Mouse (Mus musculus) heart, embryonic 14.5 days (tissue): ENCODE results near the gene Cyren. TPM values are rescaled to one million over a fixed set of nuclear protein-coding genes. Genes with fewer than 3 reads are reported as not detected.

Experiments used
- ATAC-seq: fragments of 200-750 bp; cut with Nextera tagmentation; 2 replicates; pipeline ENCODE4 v1.8.0; 2017; ENCODE audit warnings: low read depth, moderate TSS enrichment; ENCODE audit not compliant: insufficient number of reproducible peaks, insufficient read depth, low FRiP score
- H3K27ac ChIP-seq, 2 experiments: fragments of 200-500 bp in 1 of 2; fragments of 300-500 bp in 1 of 2; sonication (generic) in 1 of 2; replicated peaks in 1 of 2; 2 replicates each; pipeline ENCODE4 v1.5.1; 2012 to 2014; ENCODE audit warnings: low read depth in 2 of 2, low read length in 2 of 2, control low read depth in 1 of 2, mild to moderate bottlenecking in 1 of 2, mixed read lengths in 1 of 2; ENCODE audit not compliant: control insufficient read depth in 1 of 2, insufficient read depth in 1 of 2
- H3K27me3 ChIP-seq: fragments of 300-500 bp; sonication (generic); 2 replicates; pipeline ENCODE4 v1.6.1; 2014; ENCODE audit warnings: mild to moderate bottlenecking, low read length, control low read depth; ENCODE audit not compliant: control insufficient read depth, insufficient read depth
- H3K36me3 ChIP-seq: fragments of 300-500 bp; sonication (generic); 2 replicates; pipeline ENCODE4 v1.6.1; 2014; ENCODE audit warnings: mild to moderate bottlenecking, control low read depth, low read length, mixed read lengths; ENCODE audit not compliant: control insufficient read depth, insufficient read depth
- H3K4me1 ChIP-seq, 2 experiments: fragments of 200-500 bp in 1 of 2; fragments of 300-500 bp in 1 of 2; sonication (generic) in 1 of 2; 2 replicates each; pipeline ENCODE4 v1.6.1; 2012 to 2014; ENCODE audit warnings: low read length in 2 of 2, control low read depth in 1 of 2, mixed read lengths in 1 of 2; ENCODE audit not compliant: control insufficient read depth in 2 of 2, insufficient read depth in 2 of 2
- H3K4me2 ChIP-seq: fragments of 300-500 bp; sonication (generic); 2 replicates; pipeline ENCODE4 v1.6.1; 2014; ENCODE audit warnings: mild to moderate bottlenecking, low read length
- H3K4me3 ChIP-seq, 2 experiments: fragments of 200-500 bp in 1 of 2; fragments of 300-500 bp in 1 of 2; sonication (generic) in 1 of 2; 2 replicates each; pipeline ENCODE4 v1.5.1; 2012 to 2014; ENCODE audit warnings: low read length in 2 of 2, mild to moderate bottlenecking in 2 of 2, control low read depth in 1 of 2, low read depth in 1 of 2, moderate library complexity in 1 of 2; ENCODE audit not compliant: control insufficient read depth in 1 of 2, insufficient read depth in 1 of 2
- H3K9ac ChIP-seq: fragments of 300-500 bp; sonication (generic); 2 replicates; pipeline ENCODE4 v1.6.1; 2014; ENCODE audit warnings: mild to moderate bottlenecking, low read length
- H3K9me3 ChIP-seq: fragments of 300-500 bp; sonication (generic); 2 replicates; pipeline ENCODE4 v1.6.1; 2016; ENCODE audit warnings: low read length, control low read depth; ENCODE audit not compliant: control insufficient read depth
- WGBS: fragments of 180-500 bp; shearing (Covaris S2); extraction: QIAGEN DNeasy Blood & Tissue Kit; methylation state at CpG from one replicate; pipeline ENCODE4 v1.1.7; 2014; 5-methylcytosine and 5-hydroxymethylcytosine counted together
- polyA plus RNA-seq: library from polyadenylated mRNA; unstranded; fragments of >200 nt; fragmentation: Nextera tagmentation; extraction: Ambion mirVana; gene quantifications from 2 replicates; pipeline ENCODE4 v1.2.1, GENCODE M21; 2014

Gene Cyren
- polyA plus RNA-seq, 1 experiment from 2014 or later, result 5.8 TPM

- peaks cover 31 to 35% of the 10 kb centered on the region in 2 experiments for H3K4me1 ChIP-seq
- H3K4me2 ChIP-seq, result no peak overlapping the region
- H3K36me3 ChIP-seq, result no peaks in the 10 kb centered on the region
- peak; percentile 68 for ATAC-seq
- WGBS, result 47% methylated on average over 7 of the region's 7 CpGs
- no peak overlapping the region for H3K9ac ChIP-seq
- peak overlapping the region; percentile 59 to 60 for H3K27ac ChIP-seq
- no peak overlapping the region for H3K4me3 ChIP-seq
- H3K27me3 ChIP-seq, result no peaks in the 10 kb centered on the region
- H3K9me3 ChIP-seq, result no peaks in the 10 kb centered on the region
Observed at GRCm38 (mm10) chr6:34865711-34866593, 11.9 kb downstream of the Cyren start.

GRCm38 (mm10) chr6:34865213-34865612, 12.6 kb downstream of the Cyren start:
- Histone ChIP-seq H3K4me2 (no peak overlapping the region), H3K27me3 (no peaks in the 10 kb centered on the region), H3K4me3 (no peak overlapping the region), H3K4me1 (peaks cover 31 to 32% of the 10 kb centered on the region in 2 experiments), H3K27ac (peak overlapping the region; percentile 52 to 59), H3K9me3 (no peaks in the 10 kb centered on the region), H3K36me3 (no peaks in the 10 kb centered on the region), H3K9ac (no peak overlapping the region)
- 49% methylated on average over 5 of the region's 5 CpGs for WGBS
- ATAC-seq, result no peak

GRCm38 (mm10) chr6:34863786-34864514, 13.9 kb downstream of the Cyren start:
- Histone ChIP-seq H3K9me3 (no peaks in the 10 kb centered on the region), H3K4me2 (peak overlapping the region; percentile 61; the same call in 1 of the 2 replicates), H3K9ac (peak overlapping the region; percentile 56; the same call in 1 of the 2 replicates), H3K27ac (0 out of 4 replicates have a peak overlapping the region, but pooled peaks of 1 of the 2 experiments have one; percentile 5), H3K4me1 (peaks cover 19 to 22% of the 10 kb centered on the region in 2 experiments), H3K36me3 (no peaks in the 10 kb centered on the region), H3K27me3 (no peaks in the 10 kb centered on the region), H3K4me3 (no peak overlapping the region)
- no peak for ATAC-seq
- WGBS, result 42% methylated on average over 9 of the region's 9 CpGs

GRCm38 (mm10) chr6:34862791-34863403, 15.0 kb downstream of the Cyren start, which contains the start of gene Tmem140:
TSS of gene Tmem140 (plus strand) at chr6:34863146.
- H3K4me3 ChIP-seq, result peak within 1 kb of the TSS in 1 of 2 experiments; percentile 25; a peak in 3 of 4 replicates
- no peaks in the 10 kb centered on the region for H3K9me3 ChIP-seq
- peaks cover 16 to 19% of the 10 kb centered on the region in 2 experiments for H3K4me1 ChIP-seq
- no peaks in the 10 kb centered on the region for H3K27me3 ChIP-seq
- ATAC-seq, result no peak
- H3K36me3 ChIP-seq, result no peaks in the 10 kb centered on the region
- peak within 1 kb of the TSS in 1 of 2 experiments; percentile 5; a peak in 1 of 4 replicates for H3K27ac ChIP-seq
- peak within 1 kb of the TSS; percentile 56 for H3K9ac ChIP-seq
- WGBS, result 30% methylated on average over 11 of the region's 11 CpGs
- peak within 1 kb of the TSS; percentile 61 for H3K4me2 ChIP-seq

- Histone ChIP-seq H3K9ac (no peak overlapping the region), H3K27ac (no peak overlapping the region; a peak in 1 of 4 replicates), H3K36me3 (no peaks in the 10 kb centered on the region), H3K4me2 (peak overlapping the region; percentile 61), H3K9me3 (no peaks in the 10 kb centered on the region), H3K4me1 (peaks cover 16 to 19% of the 10 kb centered on the region in 2 experiments), H3K27me3 (no peaks in the 10 kb centered on the region), H3K4me3 (no peak overlapping the region)
- WGBS, result 88% methylated on average over 6 of the region's 6 CpGs
- no peak for ATAC-seq
Observed at GRCm38 (mm10) chr6:34862381-34862780, 15.5 kb downstream of the Cyren start.

GRCm38 (mm10) chr6:34861546-34862053, 16.3 kb downstream of the Cyren start:
- WGBS, result 78% methylated on average over 11 of the region's 11 CpGs
- H3K27me3 ChIP-seq, result no peaks in the 10 kb centered on the region

GRCm38 (mm10) chr6:34832352-34832751, 45.5 kb downstream of the Cyren start:
- Histone ChIP-seq H3K36me3 (no peaks in the 10 kb centered on the region), H3K27me3 (no peaks in the 10 kb centered on the region), H3K9me3 (no peaks in the 10 kb centered on the region), H3K9ac (no peak overlapping the region), H3K27ac (no peak overlapping the region), H3K4me2 (no peak overlapping the region), H3K4me1 (no peaks in the 10 kb centered on the region), H3K4me3 (no peak overlapping the region)
- WGBS, result 92% methylated on average over 5 of the region's 5 CpGs
- ATAC-seq, result no peak

More at GRCm38 (mm10) chr6:34861546-34862053, 16.3 kb downstream of the Cyren start:
- H3K9ac ChIP-seq, result no peak overlapping the region
- H3K4me3 ChIP-seq, result no peak overlapping the region
- H3K4me1 ChIP-seq, result peaks cover 16 to 18% of the 10 kb centered on the region in 2 experiments
- no peak overlapping the region for H3K4me2 ChIP-seq
- no peaks in the 10 kb centered on the region for H3K36me3 ChIP-seq
- H3K27ac ChIP-seq, result no peak overlapping the region
- no peaks in the 10 kb centered on the region for H3K9me3 ChIP-seq
- no peak for ATAC-seq
